Mouse (Mus musculus) heart, postnatal 0 days (tissue): Measurements from ENCODE around the gene Mgat4b. TPM values are rescaled to one million over a fixed set of nuclear protein-coding genes. Genes with fewer than 3 reads are reported as not detected.

ENCODE experiments used
- ATAC-seq: fragments of 200-750 bp; cut with Nextera tagmentation; 2 replicates; pipeline ENCODE4 v1.8.0; 2017; ENCODE audit warnings: low read depth, moderate number of reproducible peaks, moderate library complexity; ENCODE audit not compliant: insufficient read depth
- DNase-seq: peaks from one replicate; pipeline ENCODE4 v3.0.0-alpha.2; 2016; ENCODE audit warnings: low spot score
- H3K27ac ChIP-seq: fragments of 300-500 bp; sonication (generic); 2 replicates; pipeline ENCODE4 v1.5.1; 2014; ENCODE audit warnings: low read depth, mild to moderate bottlenecking
- H3K27me3 ChIP-seq: fragments of 300-500 bp; sonication (generic); 2 replicates; pipeline ENCODE4 v1.6.1; 2014; ENCODE audit warnings: low read length, mixed read lengths; ENCODE audit not compliant: control insufficient read depth, insufficient read depth
- H3K36me3 ChIP-seq: fragments of 300-500 bp; sonication (generic); replicated peaks from 2 replicates; pipeline ENCODE4 v1.6.1; 2014; ENCODE audit warnings: low read length, mixed read lengths; ENCODE audit not compliant: control insufficient read depth, insufficient read depth
- H3K4me1 ChIP-seq: fragments of 300-500 bp; sonication (generic); 2 replicates; pipeline ENCODE4 v1.6.1; 2014; ENCODE audit warnings: antibody characterized with exemption; ENCODE audit not compliant: control insufficient read depth, insufficient read depth
- H3K4me2 ChIP-seq: fragments of 300-500 bp; sonication (generic); 2 replicates; pipeline ENCODE4 v1.6.1; 2014; ENCODE audit warnings: low read depth, mild to moderate bottlenecking, low read length, moderate library complexity
- H3K4me3 ChIP-seq: fragments of 300-500 bp; sonication (generic); 2 replicates; pipeline ENCODE4 v1.5.1; 2014; ENCODE audit warnings: low read depth, low read length
- H3K9ac ChIP-seq: fragments of 300-500 bp; sonication (generic); replicated peaks from 2 replicates; pipeline ENCODE4 v1.6.1; 2014; ENCODE audit warnings: low read depth, low read length, mixed read lengths
- H3K9me3 ChIP-seq: fragments of 300-500 bp; sonication (generic); replicated peaks from 2 replicates; pipeline ENCODE4 v1.6.1; 2016; ENCODE audit warnings: low read length; ENCODE audit not compliant: control insufficient read depth
- CTCF ChIP-seq: IDR thresholded peaks from 2 replicates; pipeline ENCODE4 v1.5.1; 2016; ENCODE audit warnings: antibody characterized with exemption, control low read depth, low read depth
- EP300 ChIP-seq: IDR thresholded peaks from 2 replicates; pipeline ENCODE4 v1.6.1; 2016; ENCODE audit warnings: antibody characterized with exemption, low read depth
- WGBS: fragments of 180-500 bp; shearing (Covaris S2); extraction: QIAGEN DNeasy Blood & Tissue Kit; methylation state at CpG from one replicate; pipeline ENCODE4 v1.1.7; 2014; 5-methylcytosine and 5-hydroxymethylcytosine counted together
- polyA plus RNA-seq: library from polyadenylated mRNA; unstranded; fragments of >200 nt; fragmentation: Nextera tagmentation; extraction: Ambion mirVana; gene quantifications from 2 replicates; pipeline ENCODE4 v1.2.1, GENCODE M21; 2015
- total RNA-seq: library from RNA; depleted of rRNA; stranded (reverse); fragments of >200 nt; gene quantifications from 2 replicates; pipeline ENCODE4 v1.2.3, GENCODE M21; 2014; ENCODE audit warnings: low replicate concordance

The Mgat4b gene
- total and polyA plus RNA-seq, 2 experiments from 2014 or later = 39.6 to 69.2 TPM

GRCm38 (mm10) chr11:50228772-50229171 lies 18.1 kb downstream of the Mgat4b start:
- Histone ChIP-seq H3K4me3 (no peak overlapping the region), H3K27ac (0 out of 2 replicates have a peak overlapping the region, but pooled peaks have one; percentile 2), H3K27me3 (no peaks in the 10 kb centered on the region), H3K36me3 (peaks cover 28% of the 10 kb centered on the region), H3K4me2 (no peak overlapping the region), H3K9ac (no peak overlapping the region), H3K9me3 (no peaks in the 10 kb centered on the region), H3K4me1 (peaks cover 24% of the 10 kb centered on the region)
- ATAC-seq (no peak), DNase-seq (no peak)
- 53% methylated on average over 3 of the region's 3 CpGs for WGBS
- TF ChIP-seq EP300 = no peak

- Histone ChIP-seq H3K4me1 (peaks cover 24% of the 10 kb centered on the region), H3K36me3 (peaks cover 32% of the 10 kb centered on the region), H3K9ac (no peak overlapping the region), H3K4me3 (no peak overlapping the region), H3K4me2 (no peak overlapping the region), H3K9me3 (no peaks in the 10 kb centered on the region), H3K27me3 (no peaks in the 10 kb centered on the region), H3K27ac (0 out of 2 replicates have a peak overlapping the region, but pooled peaks have one; percentile 2)
- ATAC-seq = no peak
- 66% methylated on average over 7 of the region's 7 CpGs for WGBS
- TF ChIP-seq EP300 (no peak), CTCF (no peak)
- no peak for DNase-seq
Measured at GRCm38 (mm10) chr11:50229252-50229910, 18.7 kb downstream of the Mgat4b start.

GRCm38 (mm10) chr11:50230481-50231304 lies 20.0 kb downstream of the Mgat4b start:
- H3K9ac ChIP-seq = no peak overlapping the region
- ATAC-seq (no peak), DNase-seq (no peak)
- no peak overlapping the region for H3K4me3 ChIP-seq
- no peak overlapping the region for H3K27ac ChIP-seq
- H3K4me2 ChIP-seq = peak overlapping the region; percentile 36
- no peak for TF ChIP-seq CTCF
- WGBS = 50% methylated on average over 45 of the region's 45 CpGs
- no peaks in the 10 kb centered on the region for H3K9me3 ChIP-seq
- peaks cover 37% of the 10 kb centered on the region for H3K36me3 ChIP-seq
- no peaks in the 10 kb centered on the region for H3K27me3 ChIP-seq
- H3K4me1 ChIP-seq = peaks cover 24% of the 10 kb centered on the region

DNA sequence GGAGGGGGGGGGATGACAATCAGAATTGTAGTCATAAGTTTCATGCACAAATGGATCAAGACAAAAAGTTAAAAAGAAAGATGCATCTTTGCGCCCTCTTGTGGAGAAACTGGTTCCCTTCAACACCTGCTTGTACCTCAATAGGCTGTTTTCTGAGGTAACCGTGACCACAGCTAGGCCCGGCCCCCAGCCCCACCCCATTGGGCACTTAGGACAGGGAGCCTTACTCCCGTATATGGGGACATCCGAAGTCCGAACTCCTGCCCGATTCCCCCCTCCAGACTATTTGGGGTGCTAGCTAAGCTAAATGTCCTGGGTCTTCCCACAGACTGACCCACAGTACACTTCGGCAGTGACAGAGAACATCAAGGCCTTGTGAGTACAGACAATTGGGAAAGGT lies 20.7 kb downstream of the Mgat4b start:
- peak overlapping the region; percentile 36 for H3K4me2 ChIP-seq
- 24% methylated on average over 8 of the region's 8 CpGs for WGBS
- no peak; the same call in 1 of the 2 replicates for ATAC-seq
- H3K9ac ChIP-seq = no peak overlapping the region
- DNase-seq = no peak
- peaks cover 22% of the 10 kb centered on the region for H3K4me1 ChIP-seq
- no peak overlapping the region for H3K4me3 ChIP-seq
- TF ChIP-seq CTCF (peak; percentile 64), EP300 (no peak)
- H3K27ac ChIP-seq = no peak overlapping the region
- H3K9me3 ChIP-seq = no peaks in the 10 kb centered on the region
- H3K36me3 ChIP-seq = peaks cover 37% of the 10 kb centered on the region
- no peaks in the 10 kb centered on the region for H3K27me3 ChIP-seq

- H3K4me3 ChIP-seq = no peak overlapping the region
- TF ChIP-seq CTCF (no peak), EP300 (no peak)
- DNase-seq (no peak), ATAC-seq (no peak)
- peaks cover 16% of the 10 kb centered on the region for H3K4me1 ChIP-seq
- H3K27ac ChIP-seq = no peak overlapping the region
- 90% methylated on average over 13 of the region's 13 CpGs for WGBS
- H3K4me2 ChIP-seq = no peak overlapping the region
- no peak overlapping the region for H3K9ac ChIP-seq
- peaks cover 9% of the 10 kb centered on the region for H3K27me3 ChIP-seq
- H3K9me3 ChIP-seq = no peaks in the 10 kb centered on the region
- H3K36me3 ChIP-seq = peaks cover 37% of the 10 kb centered on the region
Measured at GRCm38 (mm10) chr11:50233022-50233421, 22.3 kb downstream of the Mgat4b start.
